Mouse (Mus musculus): ENCODE measurements at regions not wholly inside any gene's neighbourhood (a gene's known extent, or its start where the extent isn't known, plus 50 kb on each side); places are given as distances from the start of the nearest gene placed in this dataset.

DNA sequence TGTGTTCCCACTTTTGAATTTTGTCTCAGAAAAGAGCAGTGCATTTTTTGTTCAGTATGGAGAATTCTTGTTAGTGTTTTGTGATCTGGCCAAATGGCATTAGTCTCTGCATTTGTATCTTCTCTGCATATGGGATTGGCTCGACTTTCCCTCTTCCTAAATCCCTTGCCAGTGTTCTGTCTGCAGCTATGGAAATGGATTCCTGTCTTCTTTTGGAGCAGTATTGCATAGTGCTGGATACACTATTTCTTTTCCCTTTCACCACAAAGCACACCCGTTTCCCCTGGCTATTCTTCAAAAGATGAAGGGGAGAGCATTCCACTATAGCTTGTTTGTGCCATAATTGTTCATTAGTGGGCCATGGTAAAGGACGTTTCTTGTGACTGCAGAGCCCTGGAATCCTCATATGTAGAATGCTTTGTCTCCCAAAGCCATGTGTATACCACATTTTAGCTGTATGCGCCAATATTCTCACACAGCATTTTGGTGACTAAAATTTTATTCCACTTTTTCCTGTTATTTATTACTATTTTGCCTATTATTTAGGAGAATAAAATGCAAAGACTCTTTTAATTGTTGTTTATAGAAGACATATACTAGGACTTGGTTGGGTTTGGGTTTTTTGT is 197.8 kb downstream of the Hs3st1 start:
- DNase-seq = no peak

DNA sequence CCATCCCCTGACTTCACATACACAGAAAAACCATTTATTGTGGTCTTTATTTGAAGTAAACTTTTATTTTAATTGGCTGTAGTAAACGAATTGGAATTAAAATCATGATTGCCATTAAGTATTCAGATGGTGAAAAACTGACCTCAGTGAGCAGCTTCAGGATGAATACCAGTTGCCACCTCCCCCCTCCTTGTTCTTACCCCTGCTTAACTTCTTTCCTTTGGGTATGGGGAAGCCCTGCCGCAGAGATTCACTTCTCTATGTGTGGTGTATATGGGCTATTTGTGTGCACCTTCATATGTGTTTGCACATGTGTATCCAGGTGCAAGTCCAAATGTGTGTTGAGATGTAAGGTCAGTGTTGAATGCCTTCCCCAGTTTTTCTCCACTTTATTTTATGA is 218.2 kb downstream of the Hs3st1 start:
- DNase-seq = no peak

DNA sequence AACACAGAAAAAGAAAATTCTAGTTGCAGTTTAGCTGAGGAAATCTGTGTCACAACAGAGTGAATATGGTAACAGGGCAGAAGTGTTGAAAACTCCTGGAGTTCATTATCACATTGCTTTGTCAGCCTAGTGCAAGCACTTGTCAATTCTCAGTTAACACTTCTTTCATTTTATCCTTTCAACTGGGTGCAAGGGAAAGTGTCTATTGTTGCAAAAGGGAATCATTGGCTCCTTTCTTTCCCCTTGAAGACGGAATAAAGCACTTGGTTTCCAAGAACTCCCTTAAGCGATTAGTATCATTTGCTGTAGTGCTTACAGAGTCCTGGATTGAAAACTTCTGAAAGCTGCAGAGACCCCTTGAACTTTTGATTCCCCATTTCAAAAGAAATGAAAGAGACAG is 218.9 kb downstream of the Hs3st1 start:
- DNase-seq = no peak

DNA sequence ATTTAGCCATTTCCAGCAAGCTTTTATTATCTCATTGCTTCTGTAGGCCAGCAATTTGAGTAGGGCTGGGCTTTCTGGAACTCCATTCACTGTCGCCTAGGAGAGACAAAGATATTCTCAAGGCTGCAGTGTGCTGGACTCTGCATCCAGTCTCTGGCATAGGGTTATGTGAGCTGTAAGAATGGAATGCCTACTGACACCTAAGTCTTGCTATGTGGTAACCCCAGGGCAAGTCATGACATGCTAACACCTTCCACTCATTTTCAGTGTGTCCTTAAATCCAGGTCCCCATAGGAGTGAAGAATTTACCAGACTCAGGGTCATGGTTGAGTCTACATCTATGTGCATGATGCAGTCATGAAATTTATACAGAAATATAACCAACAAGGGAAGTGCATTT is 245.0 kb downstream of the Hs3st1 start:
- no peak for DNase-seq

DNA sequence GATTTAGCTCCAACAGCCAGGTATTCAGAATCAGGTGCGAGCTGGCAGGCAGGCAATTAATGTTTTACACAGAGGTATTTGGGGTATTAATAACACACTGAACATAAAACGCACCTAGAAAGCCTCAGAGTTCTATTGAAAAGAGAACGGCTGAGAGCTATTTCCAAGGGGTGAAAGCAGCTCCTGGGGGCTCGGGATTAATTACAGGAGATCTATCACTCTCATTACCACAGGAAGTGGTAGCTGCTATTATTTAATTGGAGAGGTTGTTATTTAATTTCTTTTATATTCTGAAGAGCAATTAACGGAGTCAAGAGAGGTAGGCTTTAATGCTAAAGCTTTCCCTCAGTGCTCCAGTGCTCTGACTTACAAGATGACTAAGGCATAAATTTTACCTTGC is 272.5 kb downstream of the Hs3st1 start:
- no peak for DNase-seq

DNA sequence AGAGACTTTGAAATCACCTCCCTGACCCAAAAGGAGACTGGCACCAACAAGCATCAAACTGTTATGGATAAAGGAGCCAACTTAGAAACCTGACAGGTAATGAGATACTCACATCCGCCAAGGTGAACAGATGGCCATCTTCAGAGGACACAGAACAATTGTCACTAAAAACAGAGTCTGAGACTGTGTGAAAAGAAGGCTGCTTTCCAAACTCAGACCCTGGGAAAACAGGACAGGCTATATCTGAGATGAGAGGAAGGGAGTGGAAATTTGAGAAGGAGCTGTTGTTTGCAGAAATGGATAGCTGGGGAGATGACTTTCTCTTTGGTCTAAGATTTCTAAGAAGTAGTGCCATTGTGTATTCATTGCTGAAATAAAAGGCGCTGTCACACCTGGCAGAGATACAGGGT is 297.2 kb downstream of the Hs3st1 start:
- no peak for DNase-seq

- DNase-seq = no peak
These were observed 301.6 kb downstream of the Hs3st1 start for GRCm38 (mm10) chr5:39453706-39454105.

DNA sequence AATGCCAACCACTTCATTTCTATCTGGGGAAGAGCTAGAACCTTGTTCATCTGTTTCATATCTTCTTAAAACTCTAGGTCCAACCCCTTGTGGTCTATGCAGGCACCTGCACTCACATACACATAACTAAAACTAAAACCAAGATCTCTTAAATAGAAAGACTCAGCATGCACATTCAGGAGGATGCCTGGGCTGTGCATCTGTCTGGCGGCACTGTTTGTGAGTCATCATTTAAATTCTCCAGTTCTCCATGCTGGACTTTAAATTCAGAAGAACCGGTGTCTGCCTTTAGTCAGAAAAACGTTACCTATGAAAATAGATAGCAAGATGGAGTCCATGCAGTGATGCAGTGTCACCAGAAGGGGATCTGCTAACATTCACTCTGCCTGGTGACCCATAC is 314.5 kb downstream of the Hs3st1 start:
- no peak for DNase-seq

GRCm38 (mm10) chr5:39437463-39438201 is 317.6 kb downstream of the Hs3st1 start:
- peak; percentile 63 to 85 for DNase-seq

DNA sequence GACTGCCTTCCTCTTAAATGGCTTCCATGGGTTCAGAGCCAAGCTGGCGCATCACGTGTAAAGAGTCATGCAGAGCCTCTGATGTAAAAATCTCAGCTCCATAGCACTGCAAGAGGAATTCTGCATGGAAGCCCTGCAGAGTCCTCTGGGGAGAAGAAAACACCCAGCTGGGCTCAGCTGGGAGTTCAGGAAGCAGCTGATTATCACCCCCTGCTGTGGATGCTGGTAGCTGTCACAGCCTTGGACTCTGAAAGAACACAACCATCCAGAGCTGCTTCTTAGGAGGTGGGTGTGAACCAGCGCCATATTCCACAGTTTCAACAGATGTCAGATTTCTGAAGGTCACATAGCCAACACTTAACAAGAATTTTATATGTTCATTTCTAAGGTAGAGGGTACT is 329.2 kb downstream of the Hs3st1 start:
- peak in 1 of 2 experiments; percentile 12 for DNase-seq

- no peak for DNase-seq
These were observed 331.6 kb downstream of the Hs3st1 start for GRCm38 (mm10) chr5:39423720-39424119.

DNA sequence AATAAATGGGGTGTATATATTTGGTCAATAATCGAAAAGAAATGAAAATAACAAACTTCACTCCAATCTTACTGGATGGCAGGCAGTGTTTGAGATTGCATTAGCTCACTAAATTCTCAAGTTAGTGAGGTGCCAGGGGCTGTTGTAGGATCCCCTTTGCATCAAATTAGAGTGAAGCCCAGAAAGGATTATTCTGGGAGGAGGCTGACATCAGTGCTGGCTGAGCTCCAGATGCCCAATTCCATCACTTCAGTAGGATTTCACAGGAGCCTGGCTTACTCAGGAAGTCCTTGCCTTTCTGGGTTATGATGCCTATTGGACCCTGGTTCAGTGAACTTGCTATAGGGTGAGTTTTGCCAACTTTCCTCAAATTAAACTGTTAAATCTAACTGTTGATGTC is 336.5 kb downstream of the Hs3st1 start:
- DNase-seq = no peak

DNA sequence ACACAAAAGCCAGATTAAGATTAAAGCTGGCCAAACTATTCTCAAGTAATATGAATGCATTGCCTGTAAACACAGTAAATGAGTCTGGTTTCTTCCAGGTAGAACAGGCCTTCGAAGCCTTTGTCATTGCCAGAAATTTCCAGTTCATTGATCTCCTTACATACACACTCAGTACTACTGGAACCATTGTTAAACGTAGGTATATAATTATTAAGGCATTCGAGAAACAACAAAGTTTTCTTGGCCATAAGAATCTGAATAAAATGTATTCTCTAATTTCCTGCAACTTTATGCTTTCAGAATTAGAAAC is 337.5 kb downstream of the Hs3st1 start:
- DNase-seq = no peak

GRCm38 (mm10) chr5:39417121-39417844 is 338.0 kb downstream of the Hs3st1 start:
- peak in 1 of 2 experiments; percentile 11 for DNase-seq

- DNase-seq = no peak
These were observed 338.7 kb downstream of the Hs3st1 start for GRCm38 (mm10) chr5:39416597-39417023.

GRCm38 (mm10) chr5:39412756-39413155 is 342.5 kb downstream of the Hs3st1 start:
- DNase-seq = no peak

GRCm38 (mm10) chr5:39390391-39390987 is 364.8 kb downstream of the Hs3st1 start:
- no peak for DNase-seq

DNA sequence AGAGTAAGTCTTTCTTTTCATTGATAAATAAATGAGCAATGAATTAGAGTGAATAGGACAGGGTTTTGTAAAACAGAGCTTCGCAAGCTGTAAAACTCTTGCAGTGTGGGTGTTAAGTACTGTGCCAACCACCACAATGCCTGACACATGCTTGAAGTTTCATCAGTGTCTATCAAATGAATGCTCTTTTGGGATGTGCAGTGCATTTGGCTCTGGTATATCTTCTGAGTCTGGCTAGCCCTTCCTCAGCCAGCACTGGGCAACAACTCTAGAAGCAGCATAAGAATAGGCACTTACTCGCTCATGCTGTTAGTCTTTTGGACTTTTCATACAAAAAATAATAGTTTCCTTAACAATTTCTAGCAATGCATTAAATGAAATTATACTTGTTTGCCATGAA is 370.9 kb downstream of the Hs3st1 start:
- no peak for DNase-seq

DNA sequence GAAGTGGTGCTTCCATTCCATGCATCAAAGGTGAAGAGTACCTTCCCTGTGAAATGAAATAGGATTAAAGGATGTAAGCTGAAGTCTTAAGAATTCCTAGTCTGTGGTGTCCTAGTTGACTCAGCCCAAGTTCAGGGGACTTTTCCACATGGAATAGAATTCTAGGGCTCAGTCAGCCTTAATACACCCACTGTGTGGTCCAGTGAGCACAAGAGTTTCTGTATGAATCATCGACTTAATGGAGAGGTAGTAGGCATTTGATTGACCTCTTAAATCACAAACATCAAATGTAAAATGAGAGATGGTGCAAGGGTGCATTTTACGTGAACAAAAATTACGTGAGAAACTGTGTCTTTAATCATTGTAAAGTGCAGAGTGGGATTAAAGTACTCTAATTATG is 381.1 kb downstream of the Hs3st1 start:
- no peak for DNase-seq

DNA sequence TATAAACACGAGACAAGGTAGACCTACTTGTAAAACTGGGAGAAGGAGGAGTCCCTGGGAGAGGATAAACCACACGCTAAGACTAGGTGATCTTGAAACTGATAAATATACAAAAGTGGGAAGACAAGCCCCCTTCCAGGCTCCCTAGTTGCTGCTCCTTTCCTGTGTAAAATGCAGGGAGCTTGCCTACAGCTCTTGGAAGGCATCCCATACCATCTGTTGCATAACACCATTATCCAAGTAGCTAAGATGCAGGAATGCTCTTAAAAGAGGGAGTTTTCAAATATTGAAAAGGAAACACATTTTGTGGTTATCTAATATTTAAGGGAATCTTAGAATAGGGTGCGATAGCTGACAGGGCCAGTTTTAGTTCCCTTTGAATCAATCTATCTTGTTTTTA is 406.6 kb downstream of the Hs3st1 start:
- no peak for DNase-seq

DNA sequence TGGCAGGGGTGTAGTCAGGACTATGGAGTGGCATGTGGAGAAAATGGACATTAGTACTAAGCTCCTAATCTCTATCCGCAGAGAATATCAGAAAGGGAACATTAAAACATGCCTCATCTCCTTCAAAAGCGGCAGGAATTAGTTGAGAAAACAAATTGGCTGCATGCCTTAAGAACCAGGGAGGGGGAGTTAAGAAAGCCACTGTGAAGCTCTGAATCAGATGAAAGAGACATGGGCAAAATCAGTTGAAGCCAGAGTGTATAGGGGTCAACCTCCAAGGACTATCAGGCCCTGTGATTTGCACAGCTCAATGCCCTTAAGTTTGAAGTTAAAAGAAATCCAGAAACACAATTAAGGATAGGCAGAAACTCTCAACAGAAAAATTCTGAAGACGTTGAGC is 408.3 kb downstream of the Hs3st1 start:
- no peak for DNase-seq

GRCm38 (mm10) chr5:39337917-39338316 is 417.4 kb downstream of the Hs3st1 start:
- DNase-seq = no peak

GRCm38 (mm10) chr5:39336484-39336985 is 418.7 kb downstream of the Hs3st1 start:
- DNase-seq = no peak

All from heart, adult 18-20 months (tissue).